Comparison of ENCODE assay signal across 13 mouse cellular contexts in the genomic region with DNA sequence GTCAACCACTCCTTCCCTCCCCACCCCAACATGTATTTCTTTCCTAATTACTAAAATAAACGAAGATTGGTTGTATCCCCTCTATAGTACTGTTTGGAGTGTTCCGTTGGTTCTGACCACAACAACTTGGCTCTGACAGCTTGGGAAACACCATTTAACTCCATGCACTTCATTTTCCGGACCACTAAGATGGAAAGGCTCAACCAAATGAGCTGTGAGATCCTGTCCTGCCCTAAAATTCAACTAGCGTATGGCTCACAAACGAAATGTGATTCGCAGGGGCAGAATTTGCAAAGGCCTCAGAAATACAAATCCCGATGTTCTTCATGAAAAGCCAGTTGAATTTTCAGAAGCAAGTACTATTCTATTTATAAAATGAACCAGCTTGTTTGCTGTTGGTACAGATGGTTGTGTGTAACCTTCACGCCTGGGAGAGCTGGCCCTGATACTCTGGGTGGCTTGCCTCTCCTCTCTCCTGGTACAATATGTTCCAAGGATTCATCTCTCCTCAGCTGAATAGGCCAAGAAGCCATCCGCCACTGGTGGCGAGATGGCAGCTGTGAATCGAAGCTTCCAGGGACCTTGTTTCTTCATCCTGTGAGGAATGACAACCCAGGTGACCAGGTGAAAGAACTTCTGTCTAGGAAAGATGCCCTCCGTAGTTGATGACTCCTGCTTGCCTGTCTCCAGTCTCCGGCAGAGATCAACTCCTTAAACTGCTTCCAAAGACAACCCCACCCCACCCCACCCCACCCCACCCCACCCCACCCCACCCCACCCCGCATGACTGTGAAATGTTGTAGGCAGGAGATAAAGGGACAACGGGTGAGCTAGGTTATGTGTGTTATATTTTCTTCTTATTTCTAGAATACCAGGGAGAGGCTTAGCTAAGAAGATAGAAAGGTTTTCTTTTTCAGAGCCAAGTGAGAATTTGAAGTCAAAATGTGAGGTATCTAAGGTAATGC.
DNase-seq lines count a peak whose midpoint lies in the region; ATAC-seq and TF ChIP-seq lines count a peak whose summit lies in the region.
"Had no signal": no experiment of that assay in that cellular context is flagged by ENCODE, and none has a peak within 500 bp of the region (broad histone marks: within the 10 kb centered on the region; RNA-seq: fewer than 3 reads in every experiment).

No protein-coding gene starts in this region.

- H3K36me3 ChIP-seq in heart, embryonic 11.5 days (ENCODE audit: control insufficient read depth, insufficient read depth, low read length): no peaks in the 10 kb centered on the region
- no peaks in the 10 kb centered on the region; the same call in 1 of the 2 replicates for H3K36me3 ChIP-seq in heart, adult 2 months (ENCODE audit: control insufficient read depth, insufficient read depth, low read length)
- no peaks in the 10 kb centered on the region for H3K36me3 ChIP-seq in lung, postnatal 0 days (ENCODE audit: insufficient read depth, low read length)
- H3K36me3 ChIP-seq: embryonic facial prominence, embryonic 12.5 days; hindbrain, embryonic 13.5 days had no signal

- 75% methylated on average over 15 of the region's 15 CpGs for WGBS in heart, embryonic 11.5 days (ENCODE audit: insufficient replicate concordance)
- WGBS in heart, adult 2 months: 91% methylated on average over 15 of the region's 15 CpGs
- 68% methylated on average over 15 of the region's 15 CpGs for WGBS in lung, postnatal 0 days

- peak overlapping the region; percentile 54; the same call in 1 of the 2 replicates for H3K27ac ChIP-seq in heart, embryonic 11.5 days (ENCODE audit: low read depth, low read length)
- no peak overlapping the region for H3K27ac ChIP-seq in heart, adult 2 months
- H3K27ac ChIP-seq in lung, postnatal 0 days (ENCODE audit: low read length): no peak overlapping the region
- H3K27ac ChIP-seq: embryonic facial prominence, embryonic 12.5 days; hindbrain, embryonic 13.5 days had no signal

- DNase-seq in heart, adult 2 months: no peak
- DNase-seq in lung, postnatal 0 days (ENCODE audit: low spot score): peak; percentile 36
- DNase-seq in lung, postnatal 4 days: no peak
- DNase-seq in cerebellum, postnatal 36 days: peak; percentile 29 to 34
- DNase-seq in layer of hippocampus, postnatal 10 days (ENCODE audit: low spot score in 2 of 2): no peak
- no peak for DNase-seq in T-cell, adult 2 months (ENCODE audit: low spot score)
- DNase-seq: forebrain, postnatal 0 days had no signal

- no peak overlapping the region for H3K4me3 ChIP-seq in heart, embryonic 11.5 days (ENCODE audit: low read depth, low read length)
- H3K4me3 ChIP-seq in heart, adult 2 months: no peak overlapping the region
- no peak overlapping the region for H3K4me3 ChIP-seq in lung, postnatal 0 days (ENCODE audit: low read depth, low read length)
- H3K4me3 ChIP-seq: embryonic facial prominence, embryonic 12.5 days; hindbrain, embryonic 13.5 days; megakaryocyte, embryonic 14.5 days had no signal

- no peak for TF ChIP-seq EP300 in heart, adult 2 months (IDR thresholded peaks at IDR 0.05; ENCODE audit: insufficient read depth, low read depth, low read length)
- TF ChIP-seq EP300 in lung, postnatal 0 days (IDR thresholded peaks at IDR 0.05): no peak

- intact Hi-C loops in heart, adult 2 months (cut with DNase I): no loop called here

- TF ChIP-seq POLR2A in heart, adult 2 months (IDR thresholded peaks at IDR 0.05; ENCODE audit: insufficient read depth, low read depth, low read length): no peak

- no peaks in the 10 kb centered on the region for H3K27me3 ChIP-seq in heart, embryonic 11.5 days (ENCODE audit: control insufficient read depth, insufficient read depth, low read length)
- no peaks in the 10 kb centered on the region for H3K27me3 ChIP-seq in heart, adult 2 months (ENCODE audit: control insufficient read depth, insufficient read depth, low read length)
- H3K27me3 ChIP-seq in lung, postnatal 0 days (replicated peaks; ENCODE audit: insufficient read depth, low read length): no peaks in the 10 kb centered on the region
- H3K27me3 ChIP-seq: embryonic facial prominence, embryonic 12.5 days; hindbrain, embryonic 13.5 days had no signal

- peaks cover 3% of the 10 kb centered on the region; the same call in 1 of the 2 replicates for H3K4me1 ChIP-seq in heart, embryonic 11.5 days (ENCODE audit: control insufficient read depth, insufficient read depth, low read length)
- H3K4me1 ChIP-seq in heart, adult 2 months (ENCODE audit: control insufficient read depth, insufficient read depth, low read length): peaks cover 4% of the 10 kb centered on the region
- no peaks in the 10 kb centered on the region for H3K4me1 ChIP-seq in lung, postnatal 0 days (ENCODE audit: insufficient read depth, low read depth, low read length)
- H3K4me1 ChIP-seq: embryonic facial prominence, embryonic 12.5 days; hindbrain, embryonic 13.5 days; megakaryocyte, embryonic 14.5 days had no signal

- 0 out of 2 replicates have a peak overlapping the region, but pooled peaks have one; percentile 28 for H3K9ac ChIP-seq in heart, embryonic 11.5 days (ENCODE audit: low read depth, low read length)
- no peak overlapping the region for H3K9ac ChIP-seq in heart, adult 2 months (ENCODE audit: low read depth, low read length)
- no peak overlapping the region for H3K9ac ChIP-seq in lung, postnatal 0 days (replicated peaks; ENCODE audit: low read depth)
- H3K9ac ChIP-seq: embryonic facial prominence, embryonic 12.5 days; forebrain, postnatal 0 days; hindbrain, embryonic 13.5 days had no signal

- H3K9me3 ChIP-seq in heart, embryonic 11.5 days (replicated peaks; ENCODE audit: control insufficient read depth, low read length): no peaks in the 10 kb centered on the region
- H3K9me3 ChIP-seq in lung, postnatal 0 days (ENCODE audit: low read length): no peaks in the 10 kb centered on the region
- H3K9me3 ChIP-seq: embryonic facial prominence, embryonic 12.5 days; hindbrain, embryonic 13.5 days; megakaryocyte, embryonic 14.5 days had no signal

- H3K4me2 ChIP-seq in heart, embryonic 11.5 days: peak overlapping the region; percentile 47
- H3K4me2 ChIP-seq in lung, postnatal 0 days (replicated peaks; ENCODE audit: low read depth, low read length): no peak overlapping the region
- H3K4me2 ChIP-seq: embryonic facial prominence, embryonic 12.5 days; hindbrain, embryonic 13.5 days had no signal

- ATAC-seq in heart, embryonic 11.5 days (replicated peaks; ENCODE audit: insufficient number of reproducible peaks, low FRiP score, low TSS enrichment): peak; percentile 86
- peak; percentile 28 for ATAC-seq in lung, postnatal 0 days
- peak; percentile 35 for ATAC-seq in megakaryocyte progenitor cell, adult 5-6 weeks (replicated peaks; ENCODE audit: poor library complexity)
- ATAC-seq: activated CD4-positive, CD25-positive, alpha-beta regulatory T cell, adult 4 months; forebrain, postnatal 0 days had no signal

- no peak for TF ChIP-seq CTCF in heart, adult 2 months (IDR thresholded peaks at IDR 0.05)
- TF ChIP-seq CTCF in lung, postnatal 0 days (IDR thresholded peaks at IDR 0.05): no peak

- no peaks in the 10 kb centered on the region for H3K79me2 ChIP-seq in heart, adult 2 months (replicated peaks; ENCODE audit: control insufficient read depth, insufficient read depth, low read length)

Comparison
In these comparisons a context has a peak if more than half of its experiments do, and no peak if none do; other contexts are left out.
1. DNase-seq: peak in lung, postnatal 0 days (single experiment) and cerebellum, postnatal 36 days (2 of 2); none in heart, adult 2 months (0 of 2), lung, postnatal 4 days (0 of 2), layer of hippocampus, postnatal 10 days (0 of 2) and T-cell, adult 2 months (single experiment).
2. ATAC-seq: peak in every context shown above with its lines; median percentile 86 in heart, embryonic 11.5 days; 35 in megakaryocyte progenitor cell, adult 5-6 weeks; 28 in lung, postnatal 0 days.